Mouse (Mus musculus): ENCODE measurements at regions not wholly inside any gene's neighbourhood (a gene's known extent, or its start where the extent isn't known, plus 50 kb on each side); places are given as distances from the start of the nearest gene placed in this dataset.
A peak's percentile ranks its signal among the peaks of the same experiment; 100 is the strongest.

DNA sequence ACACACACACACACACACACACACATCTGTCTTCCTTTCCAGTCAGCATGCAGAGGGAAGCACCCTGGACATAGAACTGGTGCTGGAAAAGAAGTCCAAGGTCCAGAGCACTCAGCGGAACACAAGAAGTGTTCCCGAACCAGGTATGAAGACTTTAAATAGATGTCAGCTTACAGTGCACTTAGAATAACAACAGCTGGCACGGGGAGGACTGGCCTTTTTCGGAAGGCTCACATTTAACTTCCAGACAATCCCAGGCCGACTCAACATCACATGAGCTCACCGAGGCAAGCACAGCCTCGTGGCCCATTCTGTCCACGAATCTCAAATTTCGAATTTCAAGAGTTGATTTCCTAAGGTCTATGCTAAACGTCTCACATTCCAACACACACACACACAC, 70.9 kb upstream of the Slc25a33 start:
- DNase-seq (ENCODE audit: low read depth, low spot score): no peak

DNA sequence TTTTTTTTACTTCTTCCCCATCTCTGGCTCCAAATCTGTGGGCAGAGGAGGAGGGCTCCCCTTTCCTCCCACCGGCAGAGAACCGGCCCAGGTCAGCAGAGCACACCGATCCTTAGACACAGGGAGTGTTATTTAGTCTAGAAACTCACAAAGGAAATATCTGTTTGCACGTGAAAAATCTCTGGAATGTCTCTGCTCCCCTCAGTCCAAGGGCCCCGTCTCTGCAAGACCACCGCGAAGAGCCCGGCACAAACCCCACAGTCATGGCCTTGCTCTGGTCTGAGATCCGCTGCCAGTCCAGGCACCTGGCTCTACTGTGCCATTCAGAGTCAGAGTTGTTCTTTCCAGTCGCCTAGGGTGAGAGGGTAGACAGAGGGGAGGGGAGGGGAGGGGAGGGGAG, 69.7 kb upstream of the Slc25a33 start:
- DNase-seq (ENCODE audit: low read depth, low spot score): no peak

- DNase-seq (ENCODE audit: low read depth, low spot score): no peak
Measured at GRCm38 (mm10) chr4:149842906-149843305, 68.8 kb upstream of the Slc25a33 start.

DNA sequence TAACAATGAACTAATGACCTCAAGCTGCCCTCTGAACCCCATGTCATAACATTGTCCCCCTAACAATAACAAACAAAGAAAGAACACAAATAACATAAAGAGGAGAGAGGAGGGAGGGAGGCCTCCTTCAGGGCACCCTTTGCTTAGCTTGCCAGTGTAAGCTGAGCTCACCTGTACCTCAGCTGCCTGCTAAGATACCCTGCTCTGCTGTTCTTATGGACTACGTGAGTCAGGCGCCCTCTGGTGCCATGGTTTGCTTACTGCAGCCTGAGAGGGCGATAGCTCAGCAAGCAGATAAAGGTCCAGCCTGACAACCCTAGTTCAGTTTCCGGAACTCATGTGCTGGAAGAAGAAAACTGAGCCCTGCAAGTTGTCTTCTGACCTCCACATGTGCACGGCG, 67.8 kb upstream of the Slc25a33 start:
- peak; percentile 91 for DNase-seq (ENCODE audit: low read depth, low spot score)

DNA sequence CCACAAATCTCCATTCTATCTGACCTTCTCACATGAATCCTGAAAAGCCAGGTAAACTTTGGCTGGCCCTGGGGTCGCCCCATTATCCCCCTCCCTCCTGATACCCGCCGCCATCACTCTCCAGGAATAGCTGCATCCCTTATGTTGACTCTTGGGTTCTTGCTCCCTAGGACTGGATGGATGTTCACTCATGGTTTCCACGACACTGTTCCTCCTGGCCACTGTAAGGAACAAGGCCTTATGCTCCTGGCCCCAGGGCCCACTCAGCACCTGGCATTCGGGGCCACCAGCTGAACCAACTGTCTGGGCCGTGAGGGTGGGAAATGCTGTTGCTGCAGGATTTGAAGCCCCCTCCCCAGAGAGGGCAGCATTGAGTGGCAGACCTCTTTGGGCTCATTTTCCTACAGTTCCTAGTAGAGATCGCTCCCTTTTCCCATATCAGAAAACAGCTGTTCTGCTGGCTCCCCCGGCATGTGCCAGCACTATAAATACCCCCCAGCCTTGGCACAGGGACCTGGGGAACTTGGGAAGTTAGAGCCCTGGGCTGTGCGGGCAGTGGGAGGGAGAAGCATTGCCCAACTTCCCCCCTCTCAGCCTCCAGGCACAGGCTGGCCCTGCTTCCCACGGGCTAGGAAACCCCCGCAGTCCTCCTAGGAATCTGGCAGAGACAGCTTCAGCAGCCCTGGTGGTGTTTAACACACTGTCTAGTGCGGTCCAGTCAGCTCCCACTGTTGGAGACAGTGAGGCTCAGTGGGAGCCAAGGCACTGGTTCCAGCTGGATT, 66.6 kb upstream of the Slc25a33 start:
- DNase-seq (ENCODE audit: low read depth, low spot score): peak; percentile 36

GRCm38 (mm10) chr4:149838682-149839081, 64.6 kb upstream of the Slc25a33 start:
- DNase-seq (ENCODE audit: low read depth, low spot score): peak; percentile 45

- no peak for DNase-seq (ENCODE audit: low read depth, low spot score)
Measured at GRCm38 (mm10) chr4:149834646-149835156, 60.6 kb upstream of the Slc25a33 start.

GRCm38 (mm10) chr4:149832446-149833101, 58.5 kb upstream of the Slc25a33 start:
- no peak for DNase-seq (ENCODE audit: low read depth, low spot score)

GRCm38 (mm10) chr4:149830551-149831192, 56.6 kb upstream of the Slc25a33 start:
- DNase-seq (ENCODE audit: low read depth, low spot score): no peak

- no peak for DNase-seq (ENCODE audit: low read depth, low spot score)
Measured at GRCm38 (mm10) chr4:149829964-149830363, 55.9 kb upstream of the Slc25a33 start.

GRCm38 (mm10) chr4:149827784-149828183, 53.7 kb upstream of the Slc25a33 start:
- DNase-seq (ENCODE audit: low read depth, low spot score): no peak

Data from R1 (cell line).